Mouse (Mus musculus) spleen, postnatal 14 days (tissue): ENCODE data around the gene Gga1.
"Not testable (repeated sequence)": the region's sequence is repeated elsewhere in the genome, so short reads cannot be mapped to it uniquely, and the experiment has no call there.

ENCODE experiments used
- DNase-seq, 2 experiments: peaks; one replicate each; pipeline ENCODE4 v3.0.0; 2021 to 2022; ENCODE audit warnings: low spot score in 2 of 2

Gga1 gene

GRCm38 (mm10) chr15:78845321-78845720 lies 31.7 kb upstream of the Gga1 start:
- no peak for DNase-seq

GRCm38 (mm10) chr15:78845867-78846266 lies 31.1 kb upstream of the Gga1 start:
- DNase-seq: no peak

- DNase-seq: no peak
These were observed 30.6 kb upstream of the Gga1 start for GRCm38 (mm10) chr15:78846352-78846751.

DNA sequence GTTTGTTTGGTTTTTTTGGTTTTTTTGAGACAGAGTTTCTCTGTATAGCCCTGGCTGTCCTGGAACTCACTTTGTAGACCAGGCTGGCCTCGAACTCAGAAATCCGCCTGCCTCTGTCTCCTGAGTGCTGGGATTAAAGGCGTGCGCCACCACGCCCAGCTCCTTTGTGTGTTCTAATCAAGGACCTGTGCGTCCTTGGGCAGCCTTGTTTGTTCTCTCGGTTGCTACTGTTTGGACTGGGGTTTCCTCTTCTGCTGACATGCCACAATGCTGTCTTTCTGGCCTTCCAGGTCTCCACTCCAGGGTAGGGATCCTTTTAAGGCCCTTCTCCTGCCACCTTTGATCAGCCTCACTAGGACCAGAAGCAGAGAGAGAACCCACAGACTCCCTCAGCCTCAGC lies 30.2 kb upstream of the Gga1 start:
- DNase-seq: not testable (repeated sequence)

DNA sequence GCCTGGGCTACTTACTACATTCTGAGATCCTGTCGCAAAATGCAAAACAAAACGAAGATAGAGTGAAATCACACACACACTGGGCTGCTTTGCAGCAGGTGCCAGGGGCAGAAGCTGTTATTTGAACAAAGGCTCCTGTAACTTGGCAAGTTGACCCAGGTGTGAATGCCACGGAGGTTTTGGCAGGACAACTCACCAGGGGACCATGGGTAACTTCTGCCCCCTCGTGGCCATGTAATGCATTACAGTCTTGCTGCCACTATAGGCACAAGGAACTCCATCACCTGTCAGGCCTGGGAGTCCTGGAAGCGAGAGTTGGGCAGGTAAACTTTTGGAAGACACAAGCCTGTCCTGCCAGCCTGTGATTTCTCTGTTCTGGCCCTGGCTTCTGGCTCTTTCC lies 28.5 kb upstream of the Gga1 start:
- peak; percentile 67 to 81 for DNase-seq

DNA sequence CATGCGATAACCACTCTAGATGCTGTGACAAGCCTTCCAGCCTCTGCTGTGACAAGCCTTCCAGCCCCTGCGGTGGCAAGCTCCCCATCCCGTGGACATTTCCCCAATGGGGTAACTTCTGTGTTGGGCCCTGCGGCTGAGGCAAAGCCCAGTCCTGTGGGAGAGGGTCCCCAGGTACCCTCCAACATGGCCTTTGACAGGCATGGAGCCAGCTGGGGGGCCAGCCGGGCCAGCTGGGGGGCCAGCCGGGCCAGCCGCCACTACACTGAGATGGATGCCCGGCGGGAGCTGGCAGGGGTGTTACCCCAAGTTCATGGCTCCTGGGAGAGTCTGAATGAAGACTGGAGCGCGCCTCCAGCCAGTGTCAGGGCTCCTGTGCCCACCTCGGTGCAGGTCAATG lies 27.5 kb upstream of the Gga1 start:
- DNase-seq: no peak

- DNase-seq: no peak
These were observed 26.7 kb upstream of the Gga1 start for GRCm38 (mm10) chr15:78850059-78850824.

- no peak for DNase-seq
These were observed 26.0 kb upstream of the Gga1 start for GRCm38 (mm10) chr15:78850944-78851343.

- DNase-seq: peak; percentile 81 to 88
These were observed 25.4 kb upstream of the Gga1 start for GRCm38 (mm10) chr15:78851505-78852153.

GRCm38 (mm10) chr15:78855303-78855965 lies 21.6 kb upstream of the Gga1 start, which contains the start of gene Lgals2:
Gene Lgals2 (minus strand): TSS chr15:78855529.
- no peak for DNase-seq

- DNase-seq: no peak
These were observed 20.0 kb upstream of the Gga1 start for GRCm38 (mm10) chr15:78857009-78857408.

GRCm38 (mm10) chr15:78859311-78859710 lies 17.7 kb upstream of the Gga1 start:
- DNase-seq: no peak

DNA sequence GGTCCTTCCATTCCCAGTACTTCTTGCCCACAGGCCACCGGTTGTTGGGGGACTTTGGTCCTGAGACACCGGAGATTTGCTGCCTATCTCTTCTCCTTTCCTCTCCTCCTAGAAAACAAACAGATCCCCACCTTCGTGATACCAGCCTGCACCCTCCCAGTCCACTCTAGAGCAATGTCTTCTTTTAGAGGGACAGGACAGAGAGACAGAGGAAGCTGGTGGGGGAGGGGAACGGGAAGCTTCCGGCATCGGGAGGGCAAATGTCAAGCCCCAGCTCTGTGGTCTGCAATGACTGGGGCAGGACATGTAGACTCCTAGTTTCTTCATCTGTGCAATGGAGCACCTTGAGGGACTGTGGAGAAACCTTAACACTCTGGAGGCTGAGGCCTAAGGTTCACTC lies 17.3 kb upstream of the Gga1 start:
- DNase-seq: no peak

GRCm38 (mm10) chr15:78862280-78862679 lies 14.7 kb upstream of the Gga1 start:
- no peak for DNase-seq

DNA sequence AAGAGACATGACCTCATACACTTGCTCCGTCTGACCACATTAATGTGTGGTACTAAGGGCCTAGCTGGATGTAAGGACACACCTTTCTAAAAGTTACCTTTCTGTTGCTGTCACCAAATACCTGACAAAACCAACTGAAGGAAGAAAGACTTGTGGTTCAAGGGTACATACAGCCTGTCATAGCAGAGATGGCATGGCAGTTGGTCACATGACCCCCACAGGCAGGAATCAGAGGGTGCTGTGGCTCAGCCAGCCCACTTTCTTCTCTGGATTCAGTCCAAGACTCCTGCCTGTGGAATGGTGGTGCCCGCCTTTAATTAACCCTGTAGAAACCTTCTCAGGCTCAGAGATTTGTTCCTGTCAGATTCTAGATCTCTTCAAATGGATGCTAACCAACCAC lies 13.8 kb upstream of the Gga1 start:
- no peak for DNase-seq

GRCm38 (mm10) chr15:78863852-78864253 lies 13.1 kb upstream of the Gga1 start:
- no peak for DNase-seq

- DNase-seq: no peak
These were observed 8.6 kb upstream of the Gga1 start for GRCm38 (mm10) chr15:78868398-78868797.

- no peak for DNase-seq
These were observed 8.2 kb upstream of the Gga1 start for GRCm38 (mm10) chr15:78868826-78869233.

- DNase-seq: peak in 1 of 2 experiments; percentile 34
These were observed 7.2 kb upstream of the Gga1 start for GRCm38 (mm10) chr15:78869775-78870174.

- DNase-seq: no peak
These were observed 4.9 kb upstream of the Gga1 start for GRCm38 (mm10) chr15:78872021-78872608.

DNA sequence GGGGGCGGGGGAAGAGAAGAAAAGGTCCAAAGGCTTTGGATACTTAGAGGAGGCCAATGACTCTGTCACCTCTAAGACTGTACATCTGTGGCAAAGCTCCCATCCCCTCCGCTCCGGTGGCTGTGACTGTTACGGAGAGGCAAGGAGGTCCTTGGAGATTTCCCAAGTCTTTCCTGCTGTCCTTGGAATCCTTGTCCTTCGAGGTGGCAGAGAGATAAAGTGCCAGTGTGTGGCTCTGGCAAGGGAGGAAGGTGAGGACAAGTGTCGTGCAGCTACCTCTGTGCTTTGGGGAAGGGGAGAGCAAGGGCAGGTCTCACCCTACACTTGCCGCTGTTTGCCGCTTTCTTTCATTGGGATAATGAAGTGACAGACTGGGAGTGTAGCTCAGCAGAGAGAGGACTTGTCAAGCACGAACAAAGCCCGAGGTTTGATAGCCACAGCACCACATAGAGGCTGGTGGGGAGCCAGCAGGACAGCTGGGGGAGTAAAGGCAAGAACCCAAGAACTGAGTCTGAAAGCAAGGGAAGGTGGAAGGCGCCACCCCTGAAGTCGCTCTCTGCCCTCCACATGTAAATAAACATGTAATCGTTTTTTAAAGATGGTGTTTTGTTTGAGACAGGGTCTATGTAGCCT lies 3.1 kb upstream of the Gga1 start:
- no peak for DNase-seq

DNA sequence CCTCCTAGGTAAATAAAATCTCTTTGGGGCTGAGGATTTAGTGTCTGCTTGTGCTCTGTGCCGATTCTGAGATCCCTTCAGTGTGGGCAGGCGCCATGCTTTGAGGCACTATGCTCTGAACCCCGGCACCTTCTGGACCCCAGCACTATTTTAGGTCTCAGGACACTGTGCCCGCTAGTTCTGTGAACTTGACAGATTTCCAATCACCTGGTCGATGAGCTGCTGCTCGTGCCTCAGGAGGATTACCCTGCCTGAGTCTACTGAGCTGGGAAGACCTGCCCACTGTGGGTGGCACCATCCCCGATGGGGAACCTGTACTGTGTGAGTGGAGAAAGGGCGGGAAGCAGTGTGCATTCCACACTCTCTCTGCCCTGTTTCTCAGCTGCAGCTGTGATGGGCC lies 2.0 kb upstream of the Gga1 start:
- DNase-seq: no peak
